Mouse (Mus musculus) testis, postnatal 14 days (tissue): Measurements from ENCODE around the gene Abcc1.

Experiments used
- DNase-seq: peaks from one replicate; pipeline ENCODE4 v3.0.0; 2021; ENCODE audit warnings: low spot score

Gene Abcc1

GRCm38 (mm10) chr16:14361362-14362098 is at the start of gene Abcc1:
Abcc1 (plus strand) TSS chr16:14361558.
- peak; percentile 75 for DNase-seq

- DNase-seq = no peak
These were observed 48.4 kb upstream of the Abcc1 start for GRCm38 (mm10) chr16:14312914-14313313.

GRCm38 (mm10) chr16:14316884-14317876 is 44.2 kb upstream of the Abcc1 start, which contains the start of gene Fopnl:
Fopnl (minus strand) TSS chr16:14317405.
- peak; percentile 99 for DNase-seq

- no peak for DNase-seq
These were observed 41.7 kb upstream of the Abcc1 start for GRCm38 (mm10) chr16:14319681-14320080.

GRCm38 (mm10) chr16:14320494-14320893 is 40.9 kb upstream of the Abcc1 start:
- DNase-seq = no peak

GRCm38 (mm10) chr16:14328156-14328555 is 33.2 kb upstream of the Abcc1 start:
- DNase-seq = peak; percentile 71

GRCm38 (mm10) chr16:14344967-14345366 is 16.4 kb upstream of the Abcc1 start:
- no peak for DNase-seq

GRCm38 (mm10) chr16:14351571-14351970 is 9.8 kb upstream of the Abcc1 start:
- no peak for DNase-seq

GRCm38 (mm10) chr16:14352234-14352633 is 9.1 kb upstream of the Abcc1 start:
- DNase-seq = no peak

GRCm38 (mm10) chr16:14352663-14353062 is 8.7 kb upstream of the Abcc1 start:
- DNase-seq = no peak

- no peak for DNase-seq
These were observed 3.5 kb upstream of the Abcc1 start for GRCm38 (mm10) chr16:14357859-14358258.

GRCm38 (mm10) chr16:14358531-14358930 is 2.8 kb upstream of the Abcc1 start:
- DNase-seq = no peak

GRCm38 (mm10) chr16:14360931-14361330 is 427 bp upstream of the Abcc1 start:
- DNase-seq = no peak

GRCm38 (mm10) chr16:14362099-14362820 is 902 bp downstream of the Abcc1 start:
- DNase-seq = no peak

- no peak for DNase-seq
These were observed 2.1 kb downstream of the Abcc1 start for GRCm38 (mm10) chr16:14363496-14363895.

GRCm38 (mm10) chr16:14364066-14364465 is 2.7 kb downstream of the Abcc1 start:
- DNase-seq = no peak

GRCm38 (mm10) chr16:14365457-14365856 is 4.1 kb downstream of the Abcc1 start:
- DNase-seq = no peak

- DNase-seq = no peak
These were observed 4.7 kb downstream of the Abcc1 start for GRCm38 (mm10) chr16:14366017-14366416.

- no peak for DNase-seq
These were observed 10.0 kb downstream of the Abcc1 start for GRCm38 (mm10) chr16:14371367-14371766.

- DNase-seq = no peak
These were observed 11.0 kb downstream of the Abcc1 start for GRCm38 (mm10) chr16:14372382-14372781.

- peak; percentile 51 for DNase-seq
These were observed 11.5 kb downstream of the Abcc1 start for GRCm38 (mm10) chr16:14372817-14373301.

GRCm38 (mm10) chr16:14375942-14376341 is 14.6 kb downstream of the Abcc1 start:
- no peak for DNase-seq
